Mouse (Mus musculus) layer of hippocampus, adult 9-10 months (tissue): ENCODE measurements around the gene Hemgn.
A peak's percentile ranks its signal among the peaks of the same experiment; 100 is the strongest.

Source experiments
- DNase-seq: peaks from one replicate; pipeline ENCODE4 v3.0.0; 2022; ENCODE audit warnings: low spot score

The Hemgn gene

DNA sequence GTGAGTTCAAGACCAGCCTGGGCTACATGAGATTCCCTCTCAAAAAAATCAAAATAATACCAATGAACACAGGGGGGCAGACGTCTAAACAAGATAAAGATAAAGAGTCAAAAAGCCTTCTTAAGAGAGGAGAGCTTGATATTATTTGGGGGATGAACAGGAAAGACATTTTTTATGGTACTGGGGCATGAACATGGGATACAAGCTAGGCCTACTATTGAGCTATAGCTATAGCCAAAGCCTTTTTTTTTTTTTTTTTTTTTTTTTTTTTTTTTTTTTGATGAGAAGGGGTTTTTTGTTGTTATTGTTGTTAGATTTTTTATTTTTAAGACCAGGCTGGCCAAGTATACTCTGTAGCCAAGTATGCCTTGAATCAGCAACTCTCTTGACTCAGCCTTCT lies 1.2 kb downstream of the Hemgn start:
- DNase-seq: no peak

DNA sequence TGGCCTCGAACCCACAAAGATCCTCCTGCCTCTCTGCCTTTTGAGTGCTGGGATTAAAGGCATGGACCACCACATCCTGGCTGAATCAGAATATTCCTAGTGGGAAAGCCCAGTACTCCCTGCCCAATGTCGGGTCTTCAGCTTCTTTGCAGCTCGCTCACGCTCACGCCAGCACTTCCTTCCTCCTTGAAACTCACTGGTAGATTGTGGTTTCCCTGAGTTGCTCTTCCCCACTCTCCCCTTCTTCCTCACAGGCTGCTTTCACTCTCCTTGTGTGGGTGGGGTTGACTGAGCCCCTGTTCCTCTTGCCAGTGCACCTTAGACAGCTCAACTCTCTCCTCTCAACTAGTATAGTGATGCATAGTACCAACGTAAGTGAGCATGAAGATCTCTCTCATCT lies 1.8 kb downstream of the Hemgn start:
- no peak for DNase-seq

DNA sequence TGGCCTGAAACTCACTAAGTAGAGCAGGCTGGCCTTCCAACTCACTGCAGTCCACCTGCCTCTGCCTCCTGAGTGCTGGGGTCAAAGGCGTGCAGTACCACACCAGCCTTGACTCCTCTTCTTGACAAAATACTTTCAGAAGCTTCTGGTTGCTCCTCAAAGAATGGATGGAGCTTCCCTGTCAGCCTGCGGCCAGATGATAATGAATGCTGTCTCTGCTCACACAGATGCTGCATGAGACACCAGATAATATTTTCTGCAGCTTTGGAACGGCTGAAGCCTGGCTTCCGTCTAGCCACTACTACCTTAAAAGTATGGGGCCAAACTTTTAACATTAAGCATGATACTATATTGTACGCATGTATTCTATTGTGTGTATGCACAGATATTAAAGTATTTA lies 2.6 kb downstream of the Hemgn start:
- DNase-seq: no peak

- no peak for DNase-seq
Observed at GRCm38 (mm10) chr4:46406966-46407703, 6.2 kb downstream of the Hemgn start.

GRCm38 (mm10) chr4:46404042-46404795 lies 9.1 kb downstream of the Hemgn start:
- DNase-seq: no peak

DNA sequence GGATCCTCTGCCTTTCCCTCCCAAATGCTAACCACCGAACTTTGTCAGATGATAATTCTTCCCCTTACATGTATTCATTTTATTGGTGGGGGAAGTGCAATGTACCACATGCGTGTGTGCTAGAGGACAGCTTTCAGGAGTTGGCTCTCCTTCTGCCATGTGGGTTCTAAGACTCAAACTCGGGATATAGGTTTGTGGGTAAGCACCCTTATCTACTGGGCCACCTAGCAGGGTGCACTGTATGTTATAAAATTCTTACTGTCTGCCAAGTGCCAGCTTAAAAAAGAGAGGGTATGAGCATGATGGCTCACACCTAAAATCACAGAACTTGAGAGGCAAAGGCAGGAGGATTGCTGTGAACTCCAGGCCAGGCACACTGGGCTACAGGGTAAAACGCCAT lies 14.5 kb downstream of the Hemgn start:
- DNase-seq: no peak

DNA sequence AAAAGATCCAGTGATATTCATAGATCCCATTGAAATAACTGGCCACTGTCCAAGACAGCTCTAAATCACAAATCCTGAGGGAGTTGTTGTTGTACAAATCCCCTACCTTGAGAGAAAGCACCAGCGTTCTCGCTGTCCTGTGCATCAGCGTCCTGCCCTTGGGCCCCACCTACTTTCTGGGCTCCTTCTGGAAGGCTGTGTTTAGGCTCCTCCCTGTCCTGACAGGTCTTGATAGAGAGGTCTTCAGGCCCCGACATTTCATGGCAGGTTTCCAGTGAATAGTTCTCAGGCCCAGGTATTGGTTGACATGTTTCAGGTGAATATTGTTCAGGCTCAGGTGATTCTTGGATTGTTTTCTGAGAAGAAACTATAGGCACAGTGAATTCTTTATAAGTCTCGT lies 17.6 kb downstream of the Hemgn start:
- DNase-seq: no peak

DNA sequence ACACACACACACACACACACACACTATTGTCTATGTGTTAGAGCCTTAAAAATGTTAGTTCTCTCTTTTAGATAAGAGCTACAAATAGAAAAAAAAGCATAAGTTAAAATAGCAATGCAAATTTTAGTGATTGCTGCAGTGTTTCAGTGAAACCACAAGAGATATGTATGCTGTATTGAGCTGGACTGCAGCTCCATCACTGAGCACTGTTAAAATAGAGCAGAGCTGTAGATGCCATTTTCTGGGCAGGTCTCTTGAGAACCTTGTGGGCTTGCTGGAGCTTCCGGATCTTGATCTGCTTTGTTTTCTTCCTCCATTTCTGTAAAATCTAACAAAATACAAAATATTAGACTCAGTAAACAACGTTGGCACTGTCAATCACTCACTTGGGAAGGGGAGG lies 18.9 kb downstream of the Hemgn start:
- no peak for DNase-seq

GRCm38 (mm10) chr4:46390390-46390970 lies 22.8 kb downstream of the Hemgn start:
- DNase-seq: peak; percentile 72

DNA sequence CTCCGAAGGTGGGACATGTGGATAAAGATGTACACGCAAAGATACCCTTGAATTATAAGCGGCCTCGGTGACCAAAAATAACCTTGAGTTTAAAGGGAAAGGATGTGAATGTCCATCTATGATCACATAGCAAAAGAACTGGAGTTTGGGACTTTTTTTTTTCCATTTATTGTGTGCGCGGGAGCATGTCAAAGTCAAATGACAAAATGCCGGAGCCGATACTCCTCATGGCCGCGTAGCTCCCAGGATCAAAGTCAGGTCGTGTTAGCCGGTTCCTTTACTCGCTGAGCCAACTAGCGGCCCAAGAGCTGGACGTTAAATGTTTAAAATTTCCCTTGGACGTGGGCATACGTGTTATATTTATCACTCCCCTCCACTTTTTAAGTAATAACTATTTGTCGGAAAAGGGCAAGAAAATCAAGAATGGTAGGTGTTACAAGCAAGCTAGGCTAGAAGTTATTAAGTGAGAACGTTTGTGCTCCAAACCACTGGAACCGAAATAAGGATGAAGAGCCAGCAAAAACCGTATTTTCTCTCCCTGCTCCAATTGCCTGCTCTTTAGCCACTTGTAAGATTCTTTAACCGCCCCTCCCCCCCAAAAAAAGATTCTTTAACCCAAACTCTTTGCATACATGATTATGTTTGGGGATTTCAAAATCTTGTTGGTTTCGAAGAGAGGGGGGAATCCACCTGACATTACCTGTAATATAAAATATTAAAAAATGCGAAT lies 23.5 kb downstream of the Hemgn start:
- DNase-seq: no peak

- peak; percentile 86 for DNase-seq
Observed at GRCm38 (mm10) chr4:46389013-46389611, 24.2 kb downstream of the Hemgn start, which contains the start of gene Trmo. Gene Trmo, minus strand, starts transcription at chr4:46389437.

DNA sequence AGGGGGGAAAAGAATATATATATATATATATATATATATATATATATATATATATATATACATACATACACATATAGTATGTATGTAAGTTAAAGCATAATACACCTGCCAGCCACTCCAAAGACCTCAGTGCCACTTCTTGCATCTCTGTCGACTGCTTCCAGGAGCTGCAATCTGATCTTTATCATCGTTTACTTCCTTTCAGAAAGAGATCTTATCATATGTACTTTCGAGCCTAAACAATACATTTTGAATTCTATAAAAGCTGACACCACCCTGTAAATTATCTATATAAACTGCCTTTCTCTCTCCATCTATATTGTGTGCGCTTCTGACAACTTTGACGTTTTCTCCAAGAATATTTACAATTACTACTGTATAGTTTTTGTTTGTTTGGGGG lies 24.8 kb downstream of the Hemgn start:
- DNase-seq: no peak

DNA sequence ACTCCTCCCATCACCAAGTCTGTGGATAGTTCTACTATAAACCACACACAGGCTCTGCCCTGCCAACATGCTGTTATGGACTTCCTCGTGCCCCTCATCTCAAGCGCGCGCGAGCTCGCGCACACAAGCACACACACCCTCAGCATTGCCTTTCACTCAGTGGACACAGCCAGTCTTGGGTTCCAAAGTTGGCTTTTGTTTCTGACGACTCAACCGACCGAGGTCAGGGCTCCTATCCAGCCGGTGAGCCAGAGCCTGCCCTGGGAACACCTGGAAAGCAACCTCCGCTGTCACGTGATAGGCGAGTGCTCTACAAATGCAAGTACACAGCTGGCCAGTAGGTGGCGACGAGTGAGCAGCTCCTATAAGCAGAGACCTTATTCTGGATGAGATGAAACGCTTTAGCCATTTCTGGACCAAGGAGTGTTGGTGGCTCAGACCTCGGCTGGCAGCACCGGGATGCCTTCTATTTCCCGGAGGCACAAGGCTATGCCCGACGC lies 38.4 kb downstream of the Hemgn start:
- peak; percentile 59 for DNase-seq

- no peak for DNase-seq
Observed at GRCm38 (mm10) chr4:46374455-46374854, 38.9 kb downstream of the Hemgn start.

DNA sequence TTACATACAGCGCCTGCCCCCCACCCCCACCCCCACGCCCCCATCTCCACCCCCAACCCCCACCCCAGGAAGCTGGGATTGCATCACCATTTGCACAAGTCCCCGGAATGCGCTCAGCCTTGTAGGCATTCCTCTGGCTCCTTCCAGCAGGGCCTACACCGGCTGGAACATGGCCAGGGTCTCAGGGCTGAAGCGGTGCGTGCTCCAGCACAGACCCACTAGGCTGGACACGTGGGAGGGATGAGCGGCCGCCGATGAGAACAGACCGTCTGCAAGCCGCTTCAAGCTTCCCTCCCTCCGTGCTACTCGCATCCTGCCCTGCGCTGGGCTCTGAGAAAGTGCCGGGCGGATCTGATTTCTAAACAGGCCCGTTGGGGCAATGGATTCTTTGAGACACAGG lies 42.3 kb downstream of the Hemgn start:
- no peak for DNase-seq

GRCm38 (mm10) chr4:46370406-46370805 lies 42.9 kb downstream of the Hemgn start:
- no peak for DNase-seq

- DNase-seq: no peak
Observed at GRCm38 (mm10) chr4:46369070-46369469, 44.2 kb downstream of the Hemgn start.

GRCm38 (mm10) chr4:46367487-46367959 lies 45.8 kb downstream of the Hemgn start:
- DNase-seq: no peak

- DNase-seq: no peak
Observed at GRCm38 (mm10) chr4:46364360-46364759, 48.9 kb downstream of the Hemgn start.

DNA sequence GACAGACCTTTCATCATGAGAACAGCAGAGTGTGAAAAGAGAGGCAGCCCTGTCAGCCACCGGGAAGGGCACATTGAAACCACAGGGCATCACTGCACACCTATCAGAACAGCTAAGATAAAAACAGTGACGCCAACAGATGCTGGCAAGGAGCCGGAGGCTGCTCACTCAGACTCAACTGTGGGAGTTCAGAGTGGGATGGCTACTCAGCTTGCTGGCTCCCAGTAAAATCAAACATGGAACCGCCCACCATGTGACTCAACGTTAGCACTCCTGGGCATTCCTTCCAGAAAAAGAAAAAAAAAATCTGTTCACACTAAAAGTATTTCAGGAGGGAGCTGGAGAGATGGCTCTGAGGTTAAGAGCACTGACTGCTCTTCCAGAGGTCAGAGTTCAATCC lies 52.0 kb downstream of the Hemgn start:
- no peak for DNase-seq

DNA sequence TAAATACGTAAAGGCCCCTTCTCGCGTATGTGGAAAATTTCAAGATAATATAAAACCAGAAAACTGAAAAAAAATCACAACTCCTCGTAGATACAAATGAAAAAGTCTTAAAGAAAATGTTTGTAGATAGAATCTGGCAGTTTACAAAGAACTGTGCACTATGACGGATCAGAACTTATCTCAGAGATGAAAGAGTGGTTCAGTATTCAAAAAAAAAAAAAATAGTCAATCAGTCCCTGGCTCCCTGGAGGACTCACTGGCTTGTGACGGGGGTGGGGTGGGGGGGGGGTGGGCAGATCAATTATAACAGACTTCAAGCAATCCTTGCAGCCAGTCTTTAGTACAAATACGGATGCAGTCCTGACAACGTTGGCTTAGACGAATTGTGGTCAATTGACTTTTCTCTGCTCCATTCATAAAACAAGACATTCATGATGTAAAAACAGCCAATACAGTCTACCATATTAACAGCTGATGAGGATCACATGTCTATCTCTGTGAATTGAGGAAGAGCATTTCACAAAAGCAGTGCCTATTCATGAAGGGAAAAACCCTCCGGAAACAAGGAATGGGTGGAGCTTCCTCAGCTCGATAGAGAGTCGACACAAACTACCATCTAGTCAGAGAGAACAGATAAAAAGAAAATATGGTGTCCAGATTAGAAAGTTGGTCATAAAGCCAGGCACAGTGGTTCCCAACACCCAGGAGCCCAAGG lies 53.6 kb downstream of the Hemgn start:
- no peak for DNase-seq
